Mouse (Mus musculus) stomach, postnatal 0 days (tissue): Measurements from ENCODE around the gene Phactr3.

Source experiments
- CTCF ChIP-seq: IDR thresholded peaks from 2 replicates; pipeline ENCODE4 v1.5.1; 2016; ENCODE audit warnings: antibody characterized with exemption, low read depth, mild to moderate bottlenecking, moderate library complexity
- EP300 ChIP-seq: optimal IDR thresholded peaks from 2 replicates; pipeline ENCODE3; 2016; ENCODE audit warnings: antibody characterized with exemption

GRCm38 (mm10) chr2:178220148-178220717 lies 101.5 kb downstream of the Phactr3 start:
- no peak for TF ChIP-seq EP300
- TF ChIP-seq CTCF = no peak
